Mouse (Mus musculus): ENCODE measurements around the gene Apoc2. TPM values are rescaled to one million over a fixed set of nuclear protein-coding genes. Genes with fewer than 3 reads are reported as not detected.

The Apoc2 gene
- polyA plus RNA-seq, 1 experiment = 0.47 TPM

DNA sequence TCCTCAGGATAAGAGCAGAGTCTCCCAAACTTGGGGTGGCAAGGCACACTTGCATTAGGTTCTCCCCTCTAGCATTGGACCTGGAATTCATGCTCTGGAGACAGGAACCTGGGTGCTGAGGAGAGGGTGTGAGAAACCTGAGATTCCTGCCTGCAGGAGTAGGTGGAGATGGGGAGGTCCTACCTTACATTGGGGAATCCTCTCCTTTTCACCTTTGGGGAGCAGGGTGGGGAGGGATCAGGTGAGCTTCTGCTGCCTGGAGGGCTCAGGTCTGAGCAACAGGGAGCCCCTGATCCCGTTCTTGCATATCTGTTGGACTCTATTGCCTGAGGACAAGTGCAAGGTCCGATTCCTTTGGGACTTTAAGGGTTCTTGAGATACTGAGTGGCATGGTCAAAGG lies 39.1 kb upstream of the Apoc2 start:
- H3K27me3 ChIP-seq (ENCODE audit: control insufficient read depth, insufficient read depth, low read length) = no peaks in the 10 kb centered on the region
- TF ChIP-seq POLR2A (IDR thresholded peaks at IDR 0.05; ENCODE audit: control insufficient read depth, low read depth, low read length) (no peak), CTCF (IDR thresholded peaks at IDR 0.05; ENCODE audit: control insufficient read depth, insufficient read depth, insufficient replicate concordance, low read depth, low read length) (no peak)
- H3K27ac ChIP-seq (ENCODE audit: control insufficient read depth, insufficient read depth, low read depth, low read length) = no peak overlapping the region
- H3K36me3 ChIP-seq (ENCODE audit: control insufficient read depth, insufficient read depth, low read length) = no peaks in the 10 kb centered on the region; the same call in 1 of the 2 replicates
- no peak overlapping the region for H3K4me3 ChIP-seq (ENCODE audit: control insufficient read depth, low read depth, low read length)
- H3K4me1 ChIP-seq (ENCODE audit: control insufficient read depth, insufficient read depth, low read length) = no peaks in the 10 kb centered on the region; the same call in none of the 2 replicates

DNA sequence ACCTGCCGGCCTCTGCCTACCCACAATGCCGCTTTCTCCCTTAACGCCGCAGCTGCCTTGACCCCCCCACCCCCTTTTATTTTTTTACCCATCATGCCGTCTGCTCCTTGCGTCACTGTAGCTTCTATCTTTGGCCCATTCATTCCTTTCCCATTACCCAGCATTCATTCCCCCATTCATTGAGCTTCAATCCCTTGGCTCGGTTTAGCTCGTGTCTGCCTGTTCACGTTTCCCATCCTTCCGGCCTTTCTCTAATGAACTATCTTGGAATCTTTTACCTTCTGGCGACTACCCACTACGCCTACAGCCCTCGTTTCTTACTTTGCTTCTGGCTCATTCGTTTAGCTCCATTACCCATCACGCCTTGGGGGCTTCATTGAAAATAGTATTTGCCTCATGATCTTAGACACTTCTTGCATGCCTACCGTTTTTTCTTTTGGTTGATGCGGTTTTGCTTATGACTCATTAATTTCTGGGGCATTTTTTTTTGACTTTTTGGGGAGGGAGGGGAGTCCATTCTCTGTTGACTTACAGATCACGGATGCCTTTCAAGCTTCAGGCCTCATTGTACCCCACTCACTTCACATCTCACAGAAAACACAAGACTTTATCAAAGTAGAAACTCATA lies 38.4 kb upstream of the Apoc2 start:
- H3K36me3 ChIP-seq (ENCODE audit: control insufficient read depth, insufficient read depth, low read length) = peaks cover 1% of the 10 kb centered on the region
- peak overlapping the region; percentile 91 for H3K4me3 ChIP-seq (ENCODE audit: control insufficient read depth, low read depth, low read length)
- H3K27ac ChIP-seq (ENCODE audit: control insufficient read depth, insufficient read depth, low read depth, low read length) = peak overlapping the region; percentile 91
- no peaks in the 10 kb centered on the region; the same call in none of the 2 replicates for H3K4me1 ChIP-seq (ENCODE audit: control insufficient read depth, insufficient read depth, low read length)
- TF ChIP-seq POLR2A (IDR thresholded peaks at IDR 0.05; ENCODE audit: control insufficient read depth, low read depth, low read length) (no peak), CTCF (IDR thresholded peaks at IDR 0.05; ENCODE audit: control insufficient read depth, insufficient read depth, insufficient replicate concordance, low read depth, low read length) (no peak)
- no peaks in the 10 kb centered on the region for H3K27me3 ChIP-seq (ENCODE audit: control insufficient read depth, insufficient read depth, low read length)

DNA sequence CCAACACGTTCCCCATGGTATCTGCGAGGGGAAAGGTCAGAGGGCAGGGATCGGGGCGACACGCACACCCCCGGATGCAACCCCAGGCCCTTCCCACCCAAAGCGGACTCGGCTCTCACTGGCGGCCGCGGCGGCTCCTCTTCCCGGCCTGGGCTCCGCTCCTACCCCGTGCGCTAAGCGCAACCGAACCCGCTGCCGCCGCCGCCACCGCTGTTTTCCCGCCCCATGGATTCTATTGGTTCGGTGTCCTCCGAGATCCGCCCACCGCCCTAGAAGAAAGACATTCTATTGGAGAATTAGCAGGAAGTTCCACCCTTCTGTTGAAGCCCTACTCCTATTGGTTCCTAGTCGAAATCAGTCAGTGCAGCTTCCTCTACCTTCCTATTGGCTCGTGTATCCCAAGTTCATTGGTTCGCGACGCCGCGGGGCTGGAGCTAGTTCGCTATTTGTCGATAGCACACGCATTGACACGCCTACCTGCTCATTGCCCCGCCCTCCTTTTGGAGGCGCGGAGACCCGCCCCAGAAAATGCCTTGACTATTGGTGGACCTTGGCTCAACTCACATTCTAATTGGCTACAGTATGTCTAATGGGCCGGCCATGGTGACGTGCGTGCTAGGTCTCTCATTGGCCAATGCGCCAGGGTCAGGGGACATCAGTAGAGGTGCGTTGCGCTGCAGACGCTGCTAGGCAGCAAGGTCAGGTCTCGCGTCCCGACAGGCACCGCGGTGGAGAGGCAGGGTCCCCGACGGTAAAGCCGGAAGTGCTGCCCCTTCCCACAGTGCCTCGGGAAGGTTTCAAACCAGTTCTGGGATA lies 37.7 kb upstream of the Apoc2 start, which contains the start of gene Tomm40:
Tomm40 (minus strand) TSS at position 200 of the 816 bp plus-strand sequence.
- TF ChIP-seq POLR2A (IDR thresholded peaks at IDR 0.05; ENCODE audit: control insufficient read depth, low read depth, low read length) (peak; percentile 77), CTCF (IDR thresholded peaks at IDR 0.05; ENCODE audit: control insufficient read depth, insufficient read depth, insufficient replicate concordance, low read depth, low read length) (no peak)
- H3K4me3 ChIP-seq (ENCODE audit: control insufficient read depth, low read depth, low read length) = peak within 1 kb of the TSS; percentile 91
- peak within 1 kb of the TSS; percentile 91 for H3K27ac ChIP-seq (ENCODE audit: control insufficient read depth, insufficient read depth, low read depth, low read length)
- H3K4me1 ChIP-seq (ENCODE audit: control insufficient read depth, insufficient read depth, low read length) = no peaks in the 10 kb centered on the region; the same call in none of the 2 replicates
- peaks cover 1% of the 10 kb centered on the region for H3K36me3 ChIP-seq (ENCODE audit: control insufficient read depth, insufficient read depth, low read length)
- no peaks in the 10 kb centered on the region for H3K27me3 ChIP-seq (ENCODE audit: control insufficient read depth, insufficient read depth, low read length)

DNA sequence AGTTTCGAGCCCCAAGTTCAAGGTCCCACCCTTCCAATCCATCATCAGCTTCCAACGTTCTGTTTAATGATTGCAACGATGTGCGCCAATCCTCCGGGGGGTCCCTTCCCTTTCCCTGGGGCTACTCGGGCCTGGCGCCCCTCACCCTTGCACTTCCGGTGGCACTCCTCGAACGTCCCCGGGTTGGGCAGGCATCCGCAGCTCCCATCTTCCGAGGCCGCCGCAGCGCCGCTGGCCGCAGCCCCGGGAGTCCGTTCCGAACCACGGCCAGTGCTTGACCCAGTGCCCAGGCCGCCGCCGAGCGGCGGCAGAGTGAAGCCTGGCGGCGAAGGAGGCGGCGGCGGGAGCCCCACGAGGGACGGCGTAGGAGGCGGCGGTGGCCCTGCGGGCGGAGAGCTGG lies 37.1 kb upstream of the Apoc2 start:
- peak overlapping the region; percentile 71 for H3K27ac ChIP-seq (ENCODE audit: control insufficient read depth, insufficient read depth, low read depth, low read length)
- H3K27me3 ChIP-seq (ENCODE audit: control insufficient read depth, insufficient read depth, low read length) = no peaks in the 10 kb centered on the region
- H3K4me3 ChIP-seq (ENCODE audit: control insufficient read depth, low read depth, low read length) = peak overlapping the region; percentile 91
- TF ChIP-seq POLR2A (IDR thresholded peaks at IDR 0.05; ENCODE audit: control insufficient read depth, low read depth, low read length) (no peak), CTCF (IDR thresholded peaks at IDR 0.05; ENCODE audit: control insufficient read depth, insufficient read depth, insufficient replicate concordance, low read depth, low read length) (no peak)
- H3K4me1 ChIP-seq (ENCODE audit: control insufficient read depth, insufficient read depth, low read length) = no peaks in the 10 kb centered on the region; the same call in none of the 2 replicates
- H3K36me3 ChIP-seq (ENCODE audit: control insufficient read depth, insufficient read depth, low read length) = peaks cover 1% of the 10 kb centered on the region

DNA sequence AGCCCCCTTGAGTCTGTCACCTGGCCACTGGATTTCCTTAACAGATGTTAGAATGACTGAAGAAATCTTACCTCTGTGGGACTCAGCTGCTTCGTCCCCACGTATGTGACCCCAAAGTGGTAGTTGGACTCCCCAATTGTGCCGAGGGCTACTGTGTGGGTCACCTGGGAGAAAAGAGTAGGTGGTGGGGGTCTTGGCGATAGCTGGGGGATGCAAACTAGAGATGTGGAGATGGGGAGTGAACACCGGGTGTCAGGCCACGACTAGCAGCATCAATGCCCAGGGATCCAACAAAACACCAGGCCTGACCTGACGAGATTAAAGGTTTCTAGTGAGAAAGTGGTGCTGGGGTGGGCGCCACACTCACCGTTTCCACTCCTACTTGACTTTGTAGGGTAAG lies 35.9 kb upstream of the Apoc2 start:
- no peak overlapping the region for H3K27ac ChIP-seq (ENCODE audit: control insufficient read depth, insufficient read depth, low read depth, low read length)
- H3K4me1 ChIP-seq (ENCODE audit: control insufficient read depth, insufficient read depth, low read length) = no peaks in the 10 kb centered on the region; the same call in none of the 2 replicates
- no peak for TF ChIP-seq CTCF (IDR thresholded peaks at IDR 0.05; ENCODE audit: control insufficient read depth, insufficient read depth, insufficient replicate concordance, low read depth, low read length)
- no peaks in the 10 kb centered on the region for H3K27me3 ChIP-seq (ENCODE audit: control insufficient read depth, insufficient read depth, low read length)
- peaks cover 1% of the 10 kb centered on the region for H3K36me3 ChIP-seq (ENCODE audit: control insufficient read depth, insufficient read depth, low read length)
- H3K4me3 ChIP-seq (ENCODE audit: control insufficient read depth, low read depth, low read length) = no peak overlapping the region

DNA sequence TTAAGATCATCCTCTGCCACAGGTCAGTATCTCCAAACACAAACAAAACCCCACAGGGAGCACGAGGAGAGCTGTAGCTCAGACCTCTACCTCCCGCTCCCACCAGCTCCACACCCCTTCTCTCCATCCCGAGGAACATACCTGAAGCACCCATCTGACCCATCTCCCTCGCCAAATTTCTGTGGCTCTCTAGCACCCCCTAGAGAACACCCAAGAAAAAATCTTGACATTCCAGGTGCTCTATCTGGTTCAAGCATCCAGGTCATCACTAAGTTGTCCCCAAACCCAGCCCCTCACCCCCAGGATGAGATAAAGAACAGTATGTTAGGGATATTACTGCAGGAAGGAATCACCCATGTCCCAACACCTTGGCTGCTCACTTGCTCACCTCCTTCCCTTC lies 35.5 kb upstream of the Apoc2 start:
- Histone ChIP-seq H3K27me3 (ENCODE audit: control insufficient read depth, insufficient read depth, low read length) (no peaks in the 10 kb centered on the region), H3K4me1 (ENCODE audit: control insufficient read depth, insufficient read depth, low read length) (no peaks in the 10 kb centered on the region; the same call in none of the 2 replicates), H3K36me3 (ENCODE audit: control insufficient read depth, insufficient read depth, low read length) (peaks cover 1% of the 10 kb centered on the region), H3K27ac (ENCODE audit: control insufficient read depth, insufficient read depth, low read depth, low read length) (no peak overlapping the region), H3K4me3 (ENCODE audit: control insufficient read depth, low read depth, low read length) (no peak overlapping the region)
- TF ChIP-seq CTCF (IDR thresholded peaks at IDR 0.05; ENCODE audit: control insufficient read depth, insufficient read depth, insufficient replicate concordance, low read depth, low read length) (0 out of 2 replicates have a peak, but pooled peaks have one; percentile 14), POLR2A (IDR thresholded peaks at IDR 0.05; ENCODE audit: control insufficient read depth, low read depth, low read length) (no peak)

DNA sequence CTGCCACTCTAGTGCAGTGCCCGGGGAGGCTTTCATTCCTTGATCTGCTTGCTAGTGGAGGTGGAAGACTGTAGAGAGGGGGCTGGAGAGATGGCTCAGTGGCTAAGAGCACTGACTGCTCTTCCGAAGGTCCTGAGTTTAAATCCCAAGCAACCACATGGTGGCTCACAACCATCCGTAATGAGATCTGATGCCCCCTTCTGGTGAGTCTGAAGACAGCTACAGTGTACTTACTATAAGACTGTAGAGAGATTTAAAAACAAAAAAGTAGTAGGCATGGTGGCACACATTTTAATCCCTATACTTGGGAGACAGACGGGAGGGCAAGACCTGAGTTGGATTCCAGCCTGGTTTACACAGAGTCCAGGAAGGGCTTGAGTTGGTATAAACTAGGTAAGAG lies 34.7 kb upstream of the Apoc2 start:
- peaks cover 1% of the 10 kb centered on the region for H3K36me3 ChIP-seq (ENCODE audit: control insufficient read depth, insufficient read depth, low read length)
- TF ChIP-seq CTCF (IDR thresholded peaks at IDR 0.05; ENCODE audit: control insufficient read depth, insufficient read depth, insufficient replicate concordance, low read depth, low read length) (no peak), POLR2A (IDR thresholded peaks at IDR 0.05; ENCODE audit: control insufficient read depth, low read depth, low read length) (no peak)
- H3K27ac ChIP-seq (ENCODE audit: control insufficient read depth, insufficient read depth, low read depth, low read length) = no peak overlapping the region
- H3K4me3 ChIP-seq (ENCODE audit: control insufficient read depth, low read depth, low read length) = no peak overlapping the region
- H3K4me1 ChIP-seq (ENCODE audit: control insufficient read depth, insufficient read depth, low read length) = no peaks in the 10 kb centered on the region; the same call in none of the 2 replicates
- H3K27me3 ChIP-seq (ENCODE audit: control insufficient read depth, insufficient read depth, low read length) = no peaks in the 10 kb centered on the region

Measured in testis, adult 2 months (tissue).